Mouse (Mus musculus): ENCODE measurements at regions not wholly inside any gene's neighbourhood (a gene's known extent, or its start where the extent isn't known, plus 50 kb on each side); places are given as distances from the start of the nearest gene placed in this dataset.

DNA sequence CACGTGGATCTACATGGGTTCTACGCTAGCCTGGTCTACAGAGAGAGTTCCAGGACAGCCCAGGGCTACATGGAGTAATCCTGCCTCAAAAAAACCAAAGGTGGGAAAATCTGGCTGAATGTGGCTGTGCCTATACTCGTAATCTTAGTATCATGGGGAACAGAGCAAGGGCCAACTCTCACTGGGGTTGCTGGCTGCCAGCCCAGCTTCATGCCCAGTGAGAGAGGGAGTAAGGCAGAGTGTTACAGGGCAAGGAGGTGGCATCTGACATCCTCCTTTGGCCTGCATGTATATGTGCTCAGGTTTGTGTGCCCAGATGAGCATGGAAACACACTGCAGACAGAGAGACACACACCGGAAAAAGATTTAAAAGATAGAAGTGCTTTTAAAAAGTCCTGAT, 168.4 kb downstream of the Hhipl2 start:
- no peak for TF ChIP-seq HCFC1 (IDR thresholded peaks at IDR 0.05; ENCODE audit: borderline replicate concordance, insufficient read depth, low read length)
- TF ChIP-seq MAFK (IDR thresholded peaks at IDR 0.05; ENCODE audit: insufficient read depth, low read depth, low read length) = no peak

Measured in ES-E14 (cell line).